Mouse (Mus musculus) Patski (cell line): ENCODE measurements at regions not wholly inside any gene's neighbourhood (a gene's known extent, or its start where the extent isn't known, plus 50 kb on each side); places are given as distances from the start of the nearest gene placed in this dataset.

Experiments
- ATAC-seq: fragments of 100-300 bp; one replicate; pipeline ENCODE4 v1.8.0; 2021
- CTCF ChIA-PET: fragments of 350-600 bp; sonication (Branson Sonifier 250); formaldehyde crosslinking; loops from one replicate; lab custom pipeline; 2022; ENCODE audit warnings: inconsistent platforms; lab: Charles Lee
- POLR2A ChIA-PET: fragments of 350-600 bp; sonication (Branson Sonifier 250); formaldehyde crosslinking; loops from one replicate; lab custom pipeline; 2022; ENCODE audit warnings: antibody characterized with exemption, inconsistent platforms; lab: Charles Lee
- DNase-seq: peaks from one replicate; pipeline ENCODE4 v3.0.0-alpha.2; 2011; ENCODE audit warnings: low read depth, low spot score
- H3K27me3 ChIP-seq: fragments of 371-371 bp; one replicate; pipeline ENCODE4 v1.5.1; 2021
- CTCF ChIP-seq: fragments of 100-300 bp; IDR thresholded peaks from one replicate; pipeline ENCODE4 v1.5.1; 2021
- in situ Hi-C: fragments of 300-500 bp; cut with MboI; formaldehyde crosslinking; loops from 3 replicates; pipeline ENCODE4 v1.11.1; 2018; ENCODE audit warnings: low pct_unique_long_range_greater_than_20kb, mixed read lengths

DNA sequence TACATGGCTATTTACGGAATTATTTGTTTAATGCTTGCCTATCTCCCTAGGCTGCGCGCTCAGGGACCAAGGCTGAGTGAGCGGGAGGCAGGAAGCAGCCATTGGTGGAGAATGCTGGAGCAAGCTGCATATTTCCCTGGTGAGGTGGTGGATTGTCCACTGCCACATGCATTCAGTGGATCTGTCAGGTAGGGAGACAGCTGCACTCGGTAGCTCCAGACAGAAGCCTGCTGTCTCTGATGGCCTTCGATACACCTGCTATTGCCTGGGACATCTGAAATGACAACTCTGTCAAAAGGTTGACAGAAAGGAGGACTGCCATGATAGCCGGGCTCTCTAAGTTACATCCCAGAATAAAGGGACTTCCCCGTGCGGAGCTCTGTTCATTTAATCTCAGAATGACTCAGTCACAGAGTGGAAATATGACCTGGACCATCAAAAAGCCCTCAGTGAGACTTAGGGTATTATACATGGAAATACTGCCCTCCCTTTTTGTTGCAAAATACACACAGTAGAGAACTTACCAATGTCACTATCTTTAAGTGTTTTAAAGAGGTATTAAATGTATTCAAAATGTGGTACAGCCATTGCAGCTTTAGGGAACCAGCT, 201.5 kb downstream of the Hhipl2 start:
- CTCF ChIA-PET, result interaction anchor here (1.5 kb wide), 1 partner anchor 17 kb away, joined by 3 read pairs; no protein-coding TSS in a partner anchor
- no peak for TF ChIP-seq CTCF
- peak; percentile 44 for ATAC-seq
- no peaks in the 10 kb centered on the region for H3K27me3 ChIP-seq
- POLR2A ChIA-PET, result no interaction called here
- no peak for DNase-seq
- in situ Hi-C loops, result no loop called here

- no peak for TF ChIP-seq CTCF
Observed at GRCm38 (mm10) chr1:183622341-183622740, 204.3 kb downstream of the Hhipl2 start.

DNA sequence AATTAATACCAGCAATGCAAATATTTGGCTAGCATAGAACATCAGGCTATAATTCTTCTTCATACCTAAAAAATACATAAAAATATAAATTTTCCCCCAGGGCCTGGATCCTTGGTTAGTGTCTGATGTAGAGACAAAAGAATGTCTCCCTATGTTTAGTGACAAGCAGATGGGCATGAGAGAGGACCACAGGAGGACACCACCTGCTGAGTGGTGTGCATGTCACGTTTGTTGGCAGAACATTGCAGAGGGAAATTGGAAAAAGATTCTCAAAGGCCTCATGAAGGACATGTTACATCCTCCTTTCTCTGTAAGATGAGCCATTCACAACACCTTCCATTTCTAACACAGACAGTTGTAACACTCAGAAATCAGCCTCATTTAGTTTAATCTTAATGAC, 206.3 kb downstream of the Hhipl2 start:
- TF ChIP-seq CTCF, result no peak
- ChIA-PET CTCF (interaction anchor here (0.8 kb wide), 1 partner anchor 12 kb away, joined by 3 read pairs; no protein-coding TSS in a partner anchor), POLR2A (no interaction called here)
- in situ Hi-C loops, result no loop called here
- ATAC-seq (no peak), DNase-seq (no peak)
- H3K27me3 ChIP-seq, result no peaks in the 10 kb centered on the region

More at GRCm38 (mm10) chr1:183622341-183622740, 204.3 kb downstream of the Hhipl2 start:
- CTCF ChIA-PET, result interaction anchor here (1.1 to 1.4 kb wide), 3 partner anchors 10 to 11 kb away, joined by 3 to 5 read pairs (median 3); no protein-coding TSS in a partner anchor
- ATAC-seq (no peak), DNase-seq (no peak)
- no peaks in the 10 kb centered on the region for H3K27me3 ChIP-seq
- in situ Hi-C loops, result no loop called here
- POLR2A ChIA-PET, result interaction anchor here (0.6 kb wide), 1 partner anchor 813 kb away, joined by 7 read pairs; no protein-coding TSS in a partner anchor

DNA sequence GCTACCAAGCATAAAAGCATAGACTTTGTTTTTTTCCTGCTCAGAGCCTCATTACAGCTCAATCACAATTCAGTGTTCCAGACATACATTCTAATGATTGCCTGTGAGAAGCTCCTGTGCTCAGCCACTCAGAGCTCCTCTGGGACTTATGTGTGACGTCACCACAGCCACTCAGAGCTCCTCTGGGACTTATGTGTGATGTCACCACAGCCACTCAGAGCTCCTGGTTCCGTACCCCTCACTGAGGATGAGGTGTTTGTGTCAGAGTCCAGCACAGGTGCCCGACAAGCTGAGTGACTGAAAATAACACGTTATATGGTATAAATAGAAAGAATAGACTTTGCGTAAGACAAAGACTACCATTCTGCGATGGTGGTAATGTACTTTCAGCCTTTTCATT, 215.8 kb downstream of the Hhipl2 start:
- H3K27me3 ChIP-seq, result no peaks in the 10 kb centered on the region
- in situ Hi-C loops, result no loop called here
- TF ChIP-seq CTCF, result no peak
- ATAC-seq (no peak), DNase-seq (no peak)
- CTCF ChIA-PET, result interaction anchor here (1.0 kb wide), 1 partner anchor 11 kb away, joined by 3 read pairs; no protein-coding TSS in a partner anchor
- POLR2A ChIA-PET, result no interaction called here

DNA sequence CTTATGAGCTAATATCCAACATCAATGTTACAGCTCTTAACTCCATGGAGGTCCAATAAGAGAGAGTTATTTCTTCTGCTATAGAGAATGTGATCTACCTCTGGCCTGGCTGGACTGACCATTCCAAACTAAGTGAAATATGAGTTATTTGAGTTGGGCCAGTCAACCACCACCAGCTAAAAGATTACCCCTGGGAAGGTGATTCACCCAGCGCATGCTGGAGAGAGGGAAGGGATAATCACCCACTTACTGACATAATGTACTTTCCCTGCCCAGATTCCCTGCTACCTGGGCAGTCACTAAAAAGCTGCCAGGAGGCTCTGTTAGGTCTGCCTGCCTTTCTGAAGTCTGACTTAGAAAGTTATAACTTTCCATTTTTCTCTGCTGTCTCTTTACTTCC, 216.8 kb downstream of the Hhipl2 start:
- ATAC-seq (no peak), DNase-seq (no peak)
- no peak for TF ChIP-seq CTCF
- in situ Hi-C loops, result no loop called here
- no peaks in the 10 kb centered on the region for H3K27me3 ChIP-seq
- ChIA-PET POLR2A (no interaction called here), CTCF (interaction anchor here (0.8 kb wide), 1 partner anchor 23 kb away, joined by 3 read pairs; no protein-coding TSS in a partner anchor)

DNA sequence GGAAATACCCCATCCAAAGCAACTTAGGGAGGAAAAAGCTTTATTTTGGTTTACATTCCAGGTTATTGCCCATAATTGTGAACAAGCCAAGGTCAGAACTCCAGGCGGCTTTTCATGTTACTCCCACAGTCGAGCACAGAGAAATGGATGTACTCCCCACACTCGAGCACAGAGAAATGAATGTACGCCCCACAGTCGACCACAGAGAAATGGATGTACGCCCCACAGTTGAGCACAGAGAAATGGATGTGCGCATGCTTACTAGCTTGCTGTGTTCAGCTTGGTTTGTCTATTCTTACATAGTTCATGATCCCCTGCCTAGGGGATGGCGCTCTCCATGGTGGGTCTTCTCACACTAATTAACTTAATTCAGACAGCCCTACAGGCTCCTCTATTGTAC, 219.2 kb downstream of the Hhipl2 start:
- no peak for TF ChIP-seq CTCF
- in situ Hi-C loops, result no loop called here
- ChIA-PET POLR2A (no interaction called here), CTCF (interaction anchor here (0.7 kb wide), 1 partner anchor 13 kb away, joined by 3 read pairs; no protein-coding TSS in a partner anchor)
- ATAC-seq (no peak), DNase-seq (no peak)
- no peaks in the 10 kb centered on the region for H3K27me3 ChIP-seq

DNA sequence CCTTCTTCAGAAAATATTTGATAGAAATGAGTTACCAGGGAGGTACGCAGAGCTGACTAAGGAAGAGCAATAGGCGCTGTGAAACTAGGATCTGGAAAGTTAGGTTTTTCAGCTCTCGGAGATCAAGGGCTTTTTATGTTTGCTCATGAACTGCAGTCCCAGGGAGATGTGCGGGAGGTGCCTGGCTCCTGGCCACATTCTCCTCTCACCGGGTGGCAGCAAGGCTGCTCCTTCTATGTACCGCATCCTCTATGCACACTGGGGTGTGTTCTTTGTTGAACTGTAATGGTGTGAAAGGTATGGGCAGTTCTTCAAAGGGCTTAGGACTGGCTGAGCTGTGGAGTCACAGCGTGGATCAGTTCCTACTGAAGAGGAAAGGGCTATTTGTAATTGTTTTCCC, 221.3 kb downstream of the Hhipl2 start:
- POLR2A ChIA-PET, result no interaction called here
- no peak for ATAC-seq
- no peaks in the 10 kb centered on the region for H3K27me3 ChIP-seq
- CTCF ChIA-PET, result no interaction called here
- no peak for TF ChIP-seq CTCF
- DNase-seq, result no peak
- in situ Hi-C loops, result no loop called here

DNA sequence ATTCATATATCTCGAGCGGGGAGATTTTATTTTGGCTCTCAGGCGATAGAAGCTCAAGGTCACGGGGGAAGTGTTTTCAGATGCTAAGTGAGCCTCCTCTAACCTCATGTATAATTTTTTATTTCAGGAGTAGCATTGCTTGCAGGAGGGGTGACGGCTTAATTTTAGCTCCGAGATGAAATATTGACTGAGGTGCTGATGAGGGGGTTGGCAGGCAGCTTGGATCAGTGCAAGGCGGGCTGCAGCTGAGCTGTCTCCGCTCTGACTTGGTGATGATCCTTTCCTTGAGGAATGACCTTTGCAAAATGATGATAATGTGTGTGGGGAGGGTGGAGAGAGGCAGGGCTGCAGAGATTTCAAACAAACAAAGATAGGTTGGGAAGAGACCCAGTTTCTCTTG, 222.6 kb downstream of the Hhipl2 start:
- no peak for DNase-seq
- ATAC-seq, result no peak
- H3K27me3 ChIP-seq, result no peaks in the 10 kb centered on the region
- in situ Hi-C loops, result no loop called here
- ChIA-PET POLR2A (interaction anchor here (1.2 kb wide), 1 partner anchor 12 kb away, joined by 3 read pairs; no protein-coding TSS in a partner anchor), CTCF (no interaction called here)
- no peak for TF ChIP-seq CTCF

DNA sequence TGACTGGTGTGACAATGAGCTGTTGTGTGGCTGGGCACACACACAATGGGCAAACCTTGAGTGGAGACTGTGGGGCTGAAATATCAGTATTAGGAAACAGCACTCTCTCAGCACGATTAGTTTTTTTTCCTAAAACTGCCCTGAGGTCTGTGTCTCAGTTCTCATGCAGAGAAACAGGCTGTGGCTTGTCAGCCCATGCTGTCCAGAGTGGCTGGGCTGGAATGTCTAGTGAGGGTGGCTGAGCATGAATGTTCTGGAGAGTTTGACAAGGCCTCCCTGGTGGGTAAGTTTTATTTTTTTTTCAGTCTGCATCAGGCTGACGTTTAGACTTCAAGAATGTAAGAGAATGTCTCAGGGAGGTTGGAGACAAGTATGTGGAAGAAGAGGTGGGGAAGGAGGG, 226.0 kb downstream of the Hhipl2 start:
- no peak for ATAC-seq
- in situ Hi-C loops, result no loop called here
- CTCF ChIA-PET, result no interaction called here
- no peaks in the 10 kb centered on the region for H3K27me3 ChIP-seq
- POLR2A ChIA-PET, result no interaction called here
- no peak for TF ChIP-seq CTCF
- no peak for DNase-seq

DNA sequence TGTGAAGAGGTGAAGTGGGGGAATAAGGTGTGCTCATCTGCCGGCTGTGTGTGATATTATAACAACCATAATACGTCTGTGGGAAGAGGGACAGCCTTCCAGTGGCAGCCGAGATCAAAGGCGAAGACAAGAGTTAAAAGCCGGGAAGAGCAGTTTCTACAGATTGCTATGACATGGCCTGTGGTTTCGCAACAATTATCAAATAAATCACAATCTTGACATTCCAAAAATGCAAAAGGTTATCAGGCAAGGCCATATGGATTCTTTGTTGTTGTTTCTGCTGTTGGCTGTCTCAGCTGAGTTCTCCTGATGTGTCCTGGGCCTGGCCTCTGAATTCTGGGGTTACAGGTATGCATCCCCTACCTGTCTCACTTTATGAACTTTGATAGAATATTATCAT, 235.9 kb downstream of the Hhipl2 start:
- TF ChIP-seq CTCF, result no peak
- in situ Hi-C loops, result loop anchor here (25.0 kb wide), 1 partner anchor 583 kb away; no protein-coding TSS in a partner anchor
- no peaks in the 10 kb centered on the region for H3K27me3 ChIP-seq
- DNase-seq (no peak), ATAC-seq (no peak)
- ChIA-PET POLR2A (no interaction called here), CTCF (no interaction called here)

DNA sequence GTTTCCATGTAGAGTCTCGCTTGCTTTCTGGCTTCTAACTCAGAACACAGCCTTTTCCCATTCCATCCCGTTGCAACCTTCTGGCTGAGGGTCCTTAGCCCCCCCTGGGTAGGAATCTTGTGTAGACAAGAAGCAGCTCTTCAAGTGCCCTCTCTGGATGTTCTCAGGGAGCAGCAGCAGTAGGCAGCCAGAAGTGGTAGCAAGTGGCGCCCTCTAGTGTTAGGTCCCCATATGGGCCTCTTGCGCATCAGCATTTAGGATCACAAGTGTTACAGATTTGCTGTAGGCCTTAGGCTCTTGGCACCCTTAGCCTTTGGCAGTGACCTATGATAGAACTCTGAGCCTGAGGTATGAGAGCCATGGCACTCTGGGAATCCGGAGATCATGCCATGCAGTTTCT, 239.0 kb downstream of the Hhipl2 start:
- no peaks in the 10 kb centered on the region for H3K27me3 ChIP-seq
- CTCF ChIA-PET, result interaction anchor here (0.6 to 0.7 kb wide), 2 partner anchors 65 to 562 kb away, joined by 3 read pairs; no protein-coding TSS in a partner anchor
- DNase-seq (no peak), ATAC-seq (no peak)
- in situ Hi-C loops, result loop anchor here (25.0 kb wide), 1 partner anchor 580 kb away; no protein-coding TSS in a partner anchor
- peak; percentile 86 for TF ChIP-seq CTCF
- POLR2A ChIA-PET, result no interaction called here
